Mouse (Mus musculus) neural tube, embryonic 14.5 days (tissue): ENCODE measurements around the gene Elovl6. TPM values are rescaled to one million over a fixed set of nuclear protein-coding genes. Genes with fewer than 3 reads are reported as not detected.

Experiments
- ATAC-seq: fragments of 200-750 bp; cut with Nextera tagmentation; 2 replicates; pipeline ENCODE4 v1.8.0; 2017; ENCODE audit warnings: low read depth, mild to moderate bottlenecking, moderate TSS enrichment, moderate library complexity
- H3K27ac ChIP-seq: fragments of 300-500 bp; sonication (generic); 2 replicates; pipeline ENCODE4 v1.5.1; 2014; ENCODE audit warnings: low read depth, mild to moderate bottlenecking, control low read depth, low read length, moderate library complexity, mixed read lengths
- H3K27me3 ChIP-seq: fragments of 300-500 bp; sonication (generic); 2 replicates; pipeline ENCODE4 v1.6.1; 2014; ENCODE audit warnings: low read length; ENCODE audit not compliant: control insufficient read depth, insufficient read depth
- H3K36me3 ChIP-seq: fragments of 300-500 bp; sonication (generic); 2 replicates; pipeline ENCODE4 v1.6.1; 2014; ENCODE audit warnings: low read length, mixed read lengths; ENCODE audit not compliant: control insufficient read depth, insufficient read depth
- H3K4me1 ChIP-seq: fragments of 300-500 bp; sonication (generic); 2 replicates; pipeline ENCODE4 v1.6.1; 2014; ENCODE audit warnings: low read length; ENCODE audit not compliant: control insufficient read depth, insufficient read depth
- H3K4me2 ChIP-seq: fragments of 300-500 bp; sonication (generic); 2 replicates; pipeline ENCODE4 v1.6.1; 2014; ENCODE audit warnings: mild to moderate bottlenecking, low read depth, low read length, control low read depth
- H3K4me3 ChIP-seq: fragments of 300-500 bp; sonication (generic); 2 replicates; pipeline ENCODE4 v1.5.1; 2014; ENCODE audit warnings: low read depth, low read length, control low read depth, mixed read lengths
- H3K9ac ChIP-seq: fragments of 300-500 bp; sonication (generic); replicated peaks from 2 replicates; pipeline ENCODE4 v1.6.1; 2014; ENCODE audit warnings: low read depth, mild to moderate bottlenecking, control low read depth, low read length, mixed read lengths
- H3K9me3 ChIP-seq: fragments of 300-500 bp; sonication (generic); 2 replicates; pipeline ENCODE4 v1.6.1; 2016; ENCODE audit warnings: low read length; ENCODE audit not compliant: control insufficient read depth
- WGBS: fragments of 180-500 bp; shearing (Covaris S2); extraction: QIAGEN DNeasy Blood & Tissue Kit; methylation state at CpG from one replicate; pipeline ENCODE4 v1.1.7; 2014; 5-methylcytosine and 5-hydroxymethylcytosine counted together
- polyA plus RNA-seq: library from polyadenylated mRNA; unstranded; fragments of >200 nt; fragmentation: Nextera tagmentation; extraction: Ambion mirVana; gene quantifications from 2 replicates; pipeline ENCODE4 v1.2.1, GENCODE M21; 2014

The Elovl6 gene
- polyA plus RNA-seq, 1 experiment from 2014 or later = 35.0 TPM

DNA sequence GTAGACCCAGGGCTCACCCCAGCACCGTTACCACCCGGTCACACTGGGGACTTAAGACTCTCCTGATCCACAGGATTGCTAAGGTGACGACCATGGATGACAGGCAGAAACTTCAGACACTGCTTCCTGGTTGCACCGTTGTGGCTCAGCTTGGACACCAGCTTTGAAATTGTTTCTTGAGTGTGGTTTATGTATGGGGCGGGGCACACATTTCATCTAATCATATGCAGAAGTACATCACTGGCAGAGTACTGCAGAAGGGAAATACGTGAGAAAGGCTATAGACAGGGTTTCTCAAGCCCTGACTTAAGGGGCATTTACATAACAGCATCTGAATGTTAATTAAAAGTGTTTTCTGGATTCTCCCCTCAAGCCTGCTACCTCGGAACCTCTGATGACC, 81.6 kb downstream of the Elovl6 start:
- no peaks in the 10 kb centered on the region for H3K9me3 ChIP-seq
- 89% methylated on average over 7 of the region's 7 CpGs for WGBS
- no peak overlapping the region for H3K27ac ChIP-seq
- H3K9ac ChIP-seq = no peak overlapping the region
- no peaks in the 10 kb centered on the region for H3K36me3 ChIP-seq
- 0 out of 2 replicates have a peak, but pooled peaks have one; percentile 18 for ATAC-seq
- no peaks in the 10 kb centered on the region for H3K4me1 ChIP-seq
- no peak overlapping the region for H3K4me2 ChIP-seq
- H3K27me3 ChIP-seq = no peaks in the 10 kb centered on the region
- H3K4me3 ChIP-seq = no peak overlapping the region

GRCm38 (mm10) chr3:129614216-129614615, 82.1 kb downstream of the Elovl6 start:
- 90% methylated on average over 2 of the region's 2 CpGs for WGBS
- no peak overlapping the region for H3K4me3 ChIP-seq
- no peaks in the 10 kb centered on the region for H3K4me1 ChIP-seq
- no peaks in the 10 kb centered on the region for H3K36me3 ChIP-seq
- no peak overlapping the region for H3K9ac ChIP-seq
- H3K4me2 ChIP-seq = no peak overlapping the region
- H3K27ac ChIP-seq = no peak overlapping the region
- no peaks in the 10 kb centered on the region for H3K9me3 ChIP-seq
- no peak for ATAC-seq
- no peaks in the 10 kb centered on the region for H3K27me3 ChIP-seq

- Histone ChIP-seq H3K4me1 (0 out of 2 replicates have a peak, but pooled peaks cover 3% of the 10 kb centered on the region), H3K36me3 (no peaks in the 10 kb centered on the region), H3K9me3 (no peaks in the 10 kb centered on the region), H3K4me3 (no peak overlapping the region), H3K9ac (no peak overlapping the region), H3K27ac (no peak overlapping the region), H3K27me3 (no peaks in the 10 kb centered on the region), H3K4me2 (no peak overlapping the region)
- no peak for ATAC-seq
- 90% methylated on average over 11 of the region's 11 CpGs for WGBS
Measured at GRCm38 (mm10) chr3:129617450-129617849, 85.3 kb downstream of the Elovl6 start.

- Histone ChIP-seq H3K27ac (no peak overlapping the region), H3K9me3 (no peaks in the 10 kb centered on the region), H3K9ac (no peak overlapping the region), H3K27me3 (no peaks in the 10 kb centered on the region), H3K4me1 (0 out of 2 replicates have a peak, but pooled peaks cover 3% of the 10 kb centered on the region), H3K4me3 (no peak overlapping the region), H3K36me3 (no peaks in the 10 kb centered on the region), H3K4me2 (no peak overlapping the region)
- WGBS = 34% methylated on average over 16 of the region's 16 CpGs
- ATAC-seq = peak; percentile 54; the same call in 1 of the 2 replicates
Measured at GRCm38 (mm10) chr3:129619194-129619775, 87.1 kb downstream of the Elovl6 start.

DNA sequence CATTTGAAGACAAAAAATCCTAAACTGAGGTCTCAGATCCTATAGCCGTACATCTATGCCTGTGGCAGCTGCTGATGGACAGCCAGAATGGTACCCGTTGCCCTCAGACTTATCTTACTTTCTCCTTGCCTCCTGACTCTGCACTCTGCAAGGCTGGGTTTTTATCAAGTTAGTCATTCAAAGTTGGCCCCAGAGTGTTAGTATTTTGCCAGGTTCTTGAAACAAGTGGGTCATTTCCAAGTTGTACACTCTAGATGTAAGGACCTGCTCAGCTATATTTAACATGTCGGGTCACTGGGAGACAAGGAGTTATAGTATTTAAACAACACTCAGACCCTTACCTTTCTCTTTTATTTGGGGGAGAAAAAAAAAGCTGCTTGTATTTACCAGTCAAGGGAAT, 88.6 kb downstream of the Elovl6 start:
- 0 out of 2 replicates have a peak, but pooled peaks cover 3% of the 10 kb centered on the region for H3K4me1 ChIP-seq
- 93% methylated on average over 3 of the region's 3 CpGs for WGBS
- H3K27ac ChIP-seq = no peak overlapping the region

DNA sequence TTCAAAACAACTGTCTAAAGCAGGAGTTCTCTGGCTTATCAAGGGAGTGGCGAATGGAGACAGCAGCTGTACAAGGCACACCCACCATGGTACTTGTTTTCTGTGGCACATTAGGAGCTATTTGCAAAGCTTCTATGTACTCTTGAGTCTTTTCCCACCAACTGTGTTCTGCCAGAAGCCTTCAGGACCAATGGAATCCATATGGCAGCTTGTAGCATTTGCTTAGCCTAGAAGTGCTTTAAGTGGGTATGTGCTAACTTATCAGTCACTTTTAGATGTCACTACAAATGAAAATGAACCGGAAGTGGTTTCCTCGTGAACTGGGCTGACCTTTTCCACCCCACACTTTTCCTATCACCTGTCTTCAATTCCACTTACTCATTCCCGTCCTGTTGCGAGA, 89.1 kb downstream of the Elovl6 start:
- H3K27ac ChIP-seq = no peak overlapping the region
- H3K4me1 ChIP-seq = 0 out of 2 replicates have a peak, but pooled peaks cover 3% of the 10 kb centered on the region
- 87% methylated on average over 5 of the region's 5 CpGs for WGBS
- no peak overlapping the region for H3K9ac ChIP-seq
- no peaks in the 10 kb centered on the region for H3K27me3 ChIP-seq
- no peaks in the 10 kb centered on the region for H3K9me3 ChIP-seq
- no peaks in the 10 kb centered on the region for H3K36me3 ChIP-seq
- no peak for ATAC-seq
- no peak overlapping the region for H3K4me2 ChIP-seq
- no peak overlapping the region for H3K4me3 ChIP-seq

More for the DNA sequence above, 88.6 kb downstream of the Elovl6 start:
- Histone ChIP-seq H3K9me3 (no peaks in the 10 kb centered on the region), H3K27me3 (no peaks in the 10 kb centered on the region), H3K9ac (no peak overlapping the region), H3K36me3 (no peaks in the 10 kb centered on the region), H3K4me3 (no peak overlapping the region), H3K4me2 (no peak overlapping the region)
- ATAC-seq = no peak

DNA sequence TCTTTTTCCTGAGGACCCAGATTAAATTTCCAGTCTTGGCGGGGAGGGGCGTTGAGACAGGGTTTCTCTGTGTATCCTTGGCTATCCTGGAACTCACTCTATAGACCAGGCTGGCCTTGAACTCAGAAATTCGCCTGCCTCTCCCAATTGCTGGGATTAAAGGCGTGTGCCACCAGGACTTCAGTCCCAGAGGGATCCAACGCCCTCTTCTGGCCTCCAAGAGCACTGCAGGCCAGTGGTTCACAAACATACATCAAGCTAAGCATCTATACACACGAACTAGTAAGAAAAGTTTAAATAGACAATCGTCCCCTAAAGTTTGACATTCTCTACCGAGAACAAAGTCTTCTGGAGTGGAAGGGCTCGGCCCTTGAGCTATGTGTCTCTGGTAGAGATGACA, 90.0 kb downstream of the Elovl6 start:
- H3K4me1 ChIP-seq = 0 out of 2 replicates have a peak, but pooled peaks cover 3% of the 10 kb centered on the region
- H3K9ac ChIP-seq = no peak overlapping the region
- no peaks in the 10 kb centered on the region for H3K36me3 ChIP-seq
- H3K27ac ChIP-seq = no peak overlapping the region
- ATAC-seq = no peak
- H3K9me3 ChIP-seq = no peaks in the 10 kb centered on the region
- no peak overlapping the region for H3K4me2 ChIP-seq
- 75% methylated on average over 9 of the region's 9 CpGs for WGBS
- no peaks in the 10 kb centered on the region for H3K27me3 ChIP-seq
- H3K4me3 ChIP-seq = no peak overlapping the region

DNA sequence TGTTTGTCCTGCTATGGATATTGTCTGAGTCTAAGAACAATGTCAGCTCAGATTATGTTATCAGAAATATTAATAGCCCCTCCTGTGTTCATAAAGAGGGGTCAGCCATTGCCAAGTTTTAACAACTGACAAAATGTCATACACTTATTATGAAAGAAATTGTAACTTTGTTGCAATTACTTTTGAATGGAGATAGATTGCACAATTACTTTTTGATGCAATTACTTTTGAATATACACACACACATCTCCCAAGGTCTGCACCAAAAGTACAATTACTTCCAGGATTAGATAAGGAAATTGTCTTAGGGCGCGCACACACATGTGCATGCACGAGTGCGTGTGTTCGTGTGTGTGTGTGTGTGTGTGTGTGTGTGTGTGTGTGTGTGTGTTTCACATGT, 90.5 kb downstream of the Elovl6 start:
- no peak for ATAC-seq
- H3K4me1 ChIP-seq = 0 out of 2 replicates have a peak, but pooled peaks cover 3% of the 10 kb centered on the region
- H3K4me3 ChIP-seq = no peak overlapping the region
- no peak overlapping the region for H3K4me2 ChIP-seq
- 97% methylated on average over 5 of the region's 5 CpGs for WGBS
- H3K36me3 ChIP-seq = no peaks in the 10 kb centered on the region
- no peaks in the 10 kb centered on the region for H3K27me3 ChIP-seq
- H3K9me3 ChIP-seq = no peaks in the 10 kb centered on the region
- no peak overlapping the region for H3K9ac ChIP-seq
- H3K27ac ChIP-seq = no peak overlapping the region

DNA sequence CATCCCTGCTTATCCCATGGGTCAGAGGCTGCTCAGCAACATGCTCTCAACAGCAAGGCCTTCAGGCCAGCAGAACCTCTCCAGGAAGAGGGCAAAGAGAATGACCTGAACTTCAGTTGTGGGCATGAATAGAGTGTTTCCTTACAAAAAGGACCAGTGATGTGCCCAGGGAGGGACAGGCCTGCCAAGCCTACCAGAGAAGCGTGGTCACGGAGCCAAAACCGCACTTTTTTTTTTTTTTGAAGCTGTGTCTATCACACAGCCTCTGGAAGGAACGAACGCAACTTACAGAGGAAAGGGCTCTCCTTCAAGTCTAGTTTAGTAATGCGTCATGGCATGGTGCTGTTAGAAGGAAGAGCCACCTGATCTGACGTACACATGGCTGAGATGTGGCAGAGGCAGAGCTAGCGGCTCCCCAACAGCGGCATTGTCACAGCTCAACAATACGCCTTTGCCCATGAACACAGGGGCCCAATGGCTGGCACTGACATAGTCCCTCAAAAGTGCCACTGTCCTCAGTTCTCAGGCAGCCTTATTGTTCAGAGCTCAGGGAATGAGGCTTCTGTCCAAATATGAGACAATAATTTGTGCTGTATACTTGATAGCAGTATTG, 92.1 kb downstream of the Elovl6 start:
- no peak overlapping the region for H3K27ac ChIP-seq
- H3K4me1 ChIP-seq = 0 out of 2 replicates have a peak, but pooled peaks cover 2% of the 10 kb centered on the region
- ATAC-seq = no peak
- no peaks in the 10 kb centered on the region for H3K27me3 ChIP-seq
- no peaks in the 10 kb centered on the region for H3K9me3 ChIP-seq
- H3K4me2 ChIP-seq = no peak overlapping the region
- H3K36me3 ChIP-seq = no peaks in the 10 kb centered on the region
- WGBS = 96% methylated on average over 10 of the region's 10 CpGs
- H3K9ac ChIP-seq = no peak overlapping the region
- H3K4me3 ChIP-seq = no peak overlapping the region
